Mouse (Mus musculus): Measurements from ENCODE around the gene AI854703.

Gene AI854703

GRCm38 (mm10) chr6:48648779-48649178, 22.2 kb downstream of the AI854703 start:
- in situ Hi-C loops (cut with MboI): loop anchor here (5.0 to 25.0 kb wide), 3 partner anchors 44 to 461 kb away; partner anchors contain the start of gene Gimap3

- in situ Hi-C loops (cut with MboI): no loop called here
These were observed 23.5 kb downstream of the AI854703 start for GRCm38 (mm10) chr6:48650041-48650440.

GRCm38 (mm10) chr6:48658721-48659120, 32.2 kb downstream of the AI854703 start:
- in situ Hi-C loops (cut with MboI): no loop called here

- in situ Hi-C loops (cut with MboI): no loop called here
These were observed 38.2 kb downstream of the AI854703 start for GRCm38 (mm10) chr6:48664750-48665149.

GRCm38 (mm10) chr6:48665471-48665870, 38.9 kb downstream of the AI854703 start:
- in situ Hi-C loops (cut with MboI): no loop called here

GRCm38 (mm10) chr6:48666159-48666586, 39.6 kb downstream of the AI854703 start:
- in situ Hi-C loops (cut with MboI): no loop called here

- in situ Hi-C loops (cut with MboI): no loop called here
These were observed 41.5 kb downstream of the AI854703 start for GRCm38 (mm10) chr6:48668022-48668421.

GRCm38 (mm10) chr6:48669446-48669969, 42.9 kb downstream of the AI854703 start:
- in situ Hi-C loops (cut with MboI): no loop called here

- in situ Hi-C loops (cut with MboI): no loop called here
These were observed 47.9 kb downstream of the AI854703 start for GRCm38 (mm10) chr6:48674291-48675058.

- in situ Hi-C loops (cut with MboI): no loop called here
These were observed 48.9 kb downstream of the AI854703 start for GRCm38 (mm10) chr6:48675400-48675930.

GRCm38 (mm10) chr6:48675931-48676859, 49.6 kb downstream of the AI854703 start, which contains the start of gene Gimap9:
Gene Gimap9, plus strand, starts transcription at chr6:48676129.
- in situ Hi-C loops (cut with MboI): no loop called here

GRCm38 (mm10) chr6:48676860-48677415, 50.4 kb downstream of the AI854703 start:
- in situ Hi-C loops (cut with MboI): no loop called here

- in situ Hi-C loops (cut with MboI): no loop called here
These were observed 51.2 kb downstream of the AI854703 start for GRCm38 (mm10) chr6:48677492-48678345.

- in situ Hi-C loops (cut with MboI): no loop called here
These were observed 51.8 kb downstream of the AI854703 start for GRCm38 (mm10) chr6:48678391-48678790.

GRCm38 (mm10) chr6:48679701-48680100, 53.1 kb downstream of the AI854703 start:
- in situ Hi-C loops (cut with MboI): no loop called here

- in situ Hi-C loops (cut with MboI): no loop called here
These were observed 53.9 kb downstream of the AI854703 start for GRCm38 (mm10) chr6:48680421-48680820.

GRCm38 (mm10) chr6:48681472-48682090, 55.0 kb downstream of the AI854703 start:
- in situ Hi-C loops (cut with MboI): no loop called here

- in situ Hi-C loops (cut with MboI): no loop called here
These were observed 55.7 kb downstream of the AI854703 start for GRCm38 (mm10) chr6:48682271-48682670.

All from mature B cell (primary cell).